Mouse (Mus musculus) ovary, postnatal 14 days (tissue): ENCODE results near the gene Cct4.

Experiments used
- DNase-seq: peaks from one replicate; pipeline ENCODE4 v3.0.0; 2022; ENCODE audit warnings: low spot score

Gene Cct4

GRCm38 (mm10) chr11:23047252-23047651, 56.9 kb downstream of the Cct4 start:
- no peak for DNase-seq

- no peak for DNase-seq
Measured at GRCm38 (mm10) chr11:23047663-23048582, 57.6 kb downstream of the Cct4 start.

DNA sequence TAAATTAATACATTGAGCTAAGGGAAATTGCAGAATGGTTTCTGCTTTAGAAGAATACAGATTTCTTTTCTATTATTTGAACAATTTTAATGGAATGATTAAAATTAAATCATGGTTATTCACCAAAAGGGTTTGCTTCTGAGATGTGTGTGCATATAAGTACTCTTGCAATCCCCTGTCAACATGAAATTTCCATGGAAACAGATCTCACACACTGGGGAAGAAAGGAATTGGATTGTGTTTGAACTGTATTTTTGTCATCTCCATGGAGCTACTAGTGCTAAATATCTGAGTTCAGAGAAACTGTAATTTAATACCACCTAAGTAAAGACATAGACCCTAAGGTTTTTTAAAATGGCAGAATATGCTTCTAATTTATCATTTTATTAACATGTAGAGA, 59.3 kb downstream of the Cct4 start:
- DNase-seq: no peak

DNA sequence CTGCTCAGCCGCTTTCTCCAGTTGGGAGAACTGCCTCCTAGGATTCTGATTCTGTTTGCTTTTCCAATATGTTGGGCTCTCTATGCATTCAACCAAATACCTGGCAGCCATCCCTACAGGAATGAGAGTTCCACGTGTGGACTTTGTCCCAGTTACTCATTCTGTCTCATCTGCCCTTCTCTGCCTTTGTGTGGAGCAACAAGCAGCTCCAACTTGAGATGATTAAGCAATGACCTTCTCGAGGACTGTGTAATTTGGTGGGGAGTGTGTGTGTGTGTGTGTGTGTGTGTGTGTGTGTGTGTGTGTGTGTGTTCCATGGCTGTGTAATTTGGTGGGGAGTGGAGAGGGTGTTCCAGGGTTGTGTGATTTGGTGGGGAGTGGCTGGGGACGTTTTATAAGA, 62.0 kb downstream of the Cct4 start:
- DNase-seq: no peak
